Mouse (Mus musculus) CD4-positive, CD25-positive, alpha-beta regulatory T cell, adult 2 months (primary cell): ENCODE measurements at regions not wholly inside any gene's neighbourhood (a gene's known extent, or its start where the extent isn't known, plus 50 kb on each side); places are given as distances from the start of the nearest gene placed in this dataset.

ENCODE experiments used
- DNase-seq: peaks from one replicate; pipeline ENCODE4 v3.0.0-alpha.2; 2012; ENCODE audit warnings: low read depth, low spot score

DNA sequence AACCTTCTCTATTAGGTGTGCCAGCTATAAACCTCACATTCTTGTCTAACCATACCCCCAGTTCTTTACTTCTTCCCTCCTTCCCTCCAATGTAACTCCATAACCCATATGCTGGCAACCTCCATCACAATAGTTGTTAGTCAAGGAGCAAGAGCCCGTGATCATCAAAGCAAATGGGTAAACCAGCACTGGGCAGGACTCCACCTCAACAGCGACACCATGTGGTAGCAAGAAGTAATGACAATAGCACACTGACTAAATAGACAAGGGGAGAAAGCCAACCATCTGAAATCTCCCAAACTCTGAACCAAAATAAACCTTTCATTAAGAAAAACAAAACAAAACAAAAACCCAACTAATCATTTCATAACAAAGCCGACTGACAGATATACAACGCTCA lies 297.8 kb downstream of the Psat1 start:
- DNase-seq: peak; percentile 48

DNA sequence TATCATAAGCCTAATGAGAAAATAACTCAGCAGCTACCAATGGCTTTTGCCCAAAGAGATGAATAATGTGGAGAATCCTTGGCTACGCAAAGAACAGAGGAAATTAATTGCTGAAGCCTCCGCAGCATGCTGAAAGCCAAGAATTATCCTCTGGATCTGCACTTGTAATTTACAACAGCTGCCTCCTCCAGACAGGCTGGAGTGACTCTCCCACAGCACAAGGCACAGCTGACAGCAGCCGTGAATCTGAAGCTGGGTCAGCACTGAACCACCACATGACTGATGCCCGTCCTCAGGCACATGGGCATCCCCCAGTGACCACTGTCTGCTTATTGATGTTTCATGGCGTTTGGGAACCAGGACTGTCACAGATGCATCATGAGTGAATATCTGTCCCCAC lies 299.8 kb downstream of the Psat1 start:
- DNase-seq: no peak

- no peak for DNase-seq
Observed at GRCm38 (mm10) chr19:15644786-15645185, 302.4 kb downstream of the Psat1 start.

- peak; percentile 43 for DNase-seq
Observed at GRCm38 (mm10) chr19:15617233-15617915, 329.8 kb downstream of the Psat1 start.

- DNase-seq: no peak
Observed at GRCm38 (mm10) chr19:15614648-15615561, 332.2 kb downstream of the Psat1 start.

DNA sequence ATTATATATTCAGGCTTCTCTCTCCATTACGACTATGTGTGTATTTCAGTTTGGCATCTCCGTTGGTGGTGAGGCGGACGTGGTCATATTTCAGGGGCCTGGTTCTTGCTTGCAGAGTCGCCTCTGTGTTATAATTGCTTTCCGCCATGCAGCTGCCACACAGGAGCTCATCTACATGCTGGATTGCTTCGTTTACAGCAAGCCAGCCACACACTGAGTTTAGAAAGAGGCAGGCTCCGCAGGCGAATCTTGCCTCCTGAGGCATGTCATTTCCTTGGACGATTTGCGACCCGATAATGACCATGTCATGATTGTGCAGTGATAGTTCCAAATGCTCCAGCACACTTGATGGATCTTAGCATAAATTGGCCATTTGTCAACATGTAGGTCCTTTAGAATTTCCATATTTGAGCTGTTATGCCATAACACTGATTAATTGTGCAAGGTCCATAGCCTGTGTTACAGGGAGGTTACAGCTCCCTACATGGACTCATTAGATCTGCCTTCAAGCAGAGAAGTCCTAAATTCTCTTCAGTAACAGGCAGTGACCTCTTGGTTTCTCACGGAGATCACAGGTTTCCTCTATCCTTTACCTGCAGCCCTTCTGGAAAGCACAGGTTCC lies 335.9 kb downstream of the Psat1 start:
- no peak for DNase-seq

- no peak for DNase-seq
Observed at GRCm38 (mm10) chr19:15606440-15606839, 340.7 kb downstream of the Psat1 start.

DNA sequence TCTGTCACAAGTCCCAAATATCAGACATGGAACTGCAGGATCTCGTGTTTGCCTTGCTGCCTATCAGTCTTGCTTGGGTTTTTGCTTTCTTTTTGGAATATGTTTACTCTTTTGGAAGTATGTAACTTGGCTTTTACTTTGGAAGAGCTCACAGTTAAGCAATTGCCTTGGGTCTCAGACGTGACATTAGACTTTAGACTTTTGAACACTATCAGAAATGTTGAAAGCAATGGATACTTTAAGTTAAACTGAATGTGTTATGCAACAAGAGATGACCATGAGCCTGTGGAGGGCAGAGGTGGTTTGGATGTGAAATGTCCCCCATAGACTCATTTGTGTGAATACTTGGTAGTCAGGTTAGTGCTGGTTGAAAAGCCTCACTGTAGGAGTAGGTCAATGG lies 354.3 kb downstream of the Psat1 start:
- no peak for DNase-seq

DNA sequence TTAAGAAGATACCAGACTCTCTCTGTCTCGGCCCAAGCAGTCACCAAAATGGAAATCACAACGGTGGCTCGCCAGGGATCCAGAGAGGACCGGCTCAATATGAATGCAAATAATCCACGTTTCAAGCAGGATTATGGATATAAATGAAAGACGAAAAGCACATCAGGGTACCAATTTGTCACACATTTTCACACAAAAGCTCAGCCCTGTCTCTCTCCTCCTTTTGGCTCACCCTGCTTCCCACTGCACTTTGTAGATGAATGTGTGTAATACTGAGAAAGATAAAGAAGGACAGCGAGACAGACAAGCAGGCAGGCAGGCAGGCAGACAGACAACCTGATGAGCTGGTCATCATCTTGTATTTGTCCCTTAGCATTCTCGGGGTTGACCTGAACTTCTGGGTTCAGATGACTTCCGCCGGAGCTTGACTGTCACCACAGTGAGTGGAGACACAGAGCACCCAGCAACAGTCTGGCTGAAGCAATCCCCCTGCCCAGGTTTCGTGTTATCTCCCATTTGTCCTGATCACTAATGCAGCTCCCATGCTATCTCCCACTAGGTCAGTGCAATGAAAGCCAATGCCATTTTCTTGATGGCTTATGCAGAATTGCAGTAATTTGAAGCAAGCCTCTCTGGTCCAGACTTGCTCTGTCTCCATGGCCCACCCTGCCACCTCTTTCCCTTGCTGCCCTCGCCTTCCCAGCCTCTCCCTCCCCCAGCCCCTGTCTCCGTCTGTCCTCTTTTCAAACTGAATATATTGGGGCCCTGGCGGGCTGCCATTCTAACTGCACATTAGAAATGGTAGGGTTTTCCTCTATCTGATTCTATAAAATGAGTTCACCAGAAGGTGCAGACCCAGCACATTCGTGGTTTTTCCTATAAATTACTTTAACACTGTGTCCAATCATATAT lies 363.1 kb downstream of the Psat1 start:
- no peak for DNase-seq

DNA sequence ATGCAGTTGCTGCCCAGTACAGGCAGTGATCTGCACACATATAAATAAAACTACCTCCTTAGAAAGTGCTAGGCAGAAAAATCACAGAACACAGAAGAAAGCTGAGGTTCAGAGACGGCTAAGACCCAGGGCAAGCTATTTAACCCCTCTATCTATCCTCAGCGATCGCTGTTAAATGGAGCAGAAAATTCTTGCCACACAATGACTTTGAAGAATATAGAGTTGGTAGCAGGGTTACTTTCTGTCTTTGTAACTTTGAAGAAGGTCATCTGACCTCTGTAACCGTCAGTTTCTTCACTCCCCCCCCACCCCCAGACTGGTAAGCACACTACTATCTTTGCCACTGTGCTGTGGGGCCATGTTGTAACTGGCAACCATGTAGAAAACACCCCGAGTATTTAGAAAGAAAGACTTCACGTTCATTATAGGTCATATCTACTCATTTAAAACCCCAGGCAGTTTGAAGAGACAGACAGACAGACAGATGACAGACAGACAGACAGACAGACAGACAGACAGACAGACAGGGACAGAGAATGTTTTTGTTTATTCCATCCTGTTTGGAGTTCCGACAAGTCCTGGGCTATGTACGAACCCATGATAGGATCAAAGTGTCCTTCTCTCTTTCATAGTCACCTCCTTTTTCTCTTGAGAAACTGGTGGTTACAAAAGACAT lies 363.9 kb downstream of the Psat1 start:
- DNase-seq: no peak

DNA sequence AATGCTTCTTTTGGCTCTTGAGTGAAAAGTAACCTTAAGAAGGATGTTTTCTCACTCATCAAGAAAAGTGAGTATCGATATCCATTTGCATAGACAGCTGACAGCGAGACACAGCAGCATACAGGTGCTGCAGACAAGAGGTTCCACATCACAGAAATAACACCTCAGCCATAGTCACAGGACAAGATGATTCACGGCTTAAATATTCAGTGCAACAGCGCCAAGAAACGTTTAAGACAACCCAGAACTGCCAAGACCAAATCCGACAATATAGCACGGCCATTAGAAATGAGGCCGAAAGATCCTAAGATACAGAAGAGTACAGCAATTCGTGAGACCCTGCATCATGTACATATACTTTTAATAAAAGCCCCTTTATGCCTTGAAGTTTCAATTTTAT lies 375.9 kb downstream of the Psat1 start:
- no peak for DNase-seq

GRCm38 (mm10) chr19:15561511-15561910 lies 385.6 kb downstream of the Psat1 start:
- DNase-seq: no peak

GRCm38 (mm10) chr19:15553953-15554352 lies 393.2 kb downstream of the Psat1 start:
- DNase-seq: no peak

DNA sequence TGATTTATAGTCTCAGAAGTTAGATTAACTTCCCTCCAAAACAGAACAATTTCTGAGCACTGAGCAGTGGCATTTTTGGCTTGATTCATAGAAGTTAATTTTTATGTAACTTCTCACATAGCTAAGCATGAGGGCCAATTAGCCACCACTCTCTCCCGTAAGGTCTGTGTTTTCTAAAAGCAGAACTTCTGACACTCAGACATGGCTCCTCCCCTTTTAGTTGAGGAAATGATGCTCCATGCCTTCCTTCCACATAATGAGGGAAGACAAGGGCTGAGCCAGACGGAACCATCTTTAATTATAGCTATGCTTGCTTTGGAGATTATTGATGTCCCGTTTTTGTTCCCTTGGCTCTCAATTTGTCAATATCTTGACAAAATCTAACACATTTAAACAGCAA lies 429.3 kb downstream of the Psat1 start:
- DNase-seq: no peak

DNA sequence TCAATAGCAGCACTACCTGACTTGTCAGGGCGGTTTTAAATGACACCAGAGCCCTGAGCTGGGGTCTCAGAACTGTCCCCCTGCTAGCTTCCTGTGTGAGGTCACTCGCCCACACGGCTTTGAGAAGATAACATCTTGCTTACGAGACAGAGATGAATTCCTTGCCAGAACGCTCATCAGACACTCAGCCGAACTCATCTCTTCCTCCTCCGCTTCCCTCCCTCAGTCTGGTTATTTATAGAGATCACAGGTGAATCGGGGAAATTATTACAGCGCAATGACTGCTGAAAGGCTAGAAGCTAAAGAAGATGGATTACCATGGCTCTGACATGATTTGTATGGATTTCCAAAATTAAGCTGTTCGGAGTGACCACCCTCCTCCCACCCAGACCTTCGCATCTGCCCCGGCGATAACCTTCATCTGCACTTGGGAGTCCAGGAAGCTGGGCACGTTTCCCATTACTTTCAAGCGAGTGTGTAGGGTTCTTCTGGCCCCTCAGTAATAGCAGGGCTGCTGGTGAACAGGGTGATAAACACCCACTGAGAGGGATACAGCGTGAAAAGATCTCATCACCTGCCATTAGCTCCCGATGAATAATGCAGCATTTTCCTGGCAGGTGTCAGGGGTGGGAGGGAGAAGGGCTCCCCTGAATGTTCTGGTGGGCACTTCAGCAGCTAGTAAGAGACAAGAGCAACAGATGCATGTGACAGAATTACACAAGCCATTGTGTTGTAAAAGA lies 430.4 kb downstream of the Psat1 start:
- DNase-seq: peak; percentile 0

GRCm38 (mm10) chr19:15513197-15513596 lies 433.9 kb downstream of the Psat1 start:
- no peak for DNase-seq

GRCm38 (mm10) chr19:15510395-15510794 lies 436.7 kb downstream of the Psat1 start:
- DNase-seq: no peak

DNA sequence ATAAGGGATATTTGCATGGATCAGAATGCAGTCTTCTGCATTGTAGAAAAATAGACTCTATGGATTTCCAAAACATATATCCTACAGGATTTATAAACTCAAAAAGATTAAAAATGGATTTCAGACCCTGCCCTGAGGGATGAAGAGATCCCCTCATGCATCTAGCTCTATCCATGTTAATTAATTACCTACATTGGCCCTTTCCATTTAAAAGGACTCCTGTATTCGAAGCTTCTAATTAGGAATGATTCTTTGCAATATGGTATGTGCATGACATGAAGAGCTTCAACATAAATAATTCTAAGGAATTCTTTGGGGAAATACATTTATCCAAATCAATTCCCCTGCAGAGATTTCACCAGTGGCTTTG lies 444.2 kb downstream of the Psat1 start:
- no peak for DNase-seq

- DNase-seq: no peak
Observed at GRCm38 (mm10) chr19:15502315-15502984, 444.7 kb downstream of the Psat1 start.

GRCm38 (mm10) chr19:15495532-15495931 lies 451.6 kb downstream of the Psat1 start:
- DNase-seq: no peak
